Mouse (Mus musculus): ENCODE measurements at regions not wholly inside any gene's neighbourhood (a gene's known extent, or its start where the extent isn't known, plus 50 kb on each side); places are given as distances from the start of the nearest gene placed in this dataset.

- peak; percentile 62 for DNase-seq (ENCODE audit: inconsistent ontology term)
These were observed 556.5 kb downstream of the Pcdh18 start for GRCm38 (mm10) chr3:49200596-49200995.

- DNase-seq (ENCODE audit: inconsistent ontology term) = no peak
These were observed 571.6 kb downstream of the Pcdh18 start for GRCm38 (mm10) chr3:49185555-49185954.
